Mouse (Mus musculus) gastrocnemius, postnatal 10 days (tissue): ENCODE data around the gene Als2. TPM values are rescaled to one million over a fixed set of nuclear protein-coding genes. Genes with fewer than 3 reads are reported as not detected.

Source experiments
- DNase-seq: peaks from one replicate; pipeline ENCODE4 v3.0.0; 2021; ENCODE audit warnings: mixed read lengths
- long read RNA-seq, 2 experiments: library from polyadenylated mRNA; stranded (forward); transcript quantifications; one replicate each; pipeline ENCODE4 v2.0.0; 2021
- total RNA-seq, 2 experiments: library from RNA; stranded (reverse); gene quantifications; 2 replicates each; pipeline ENCODE4 v1.2.3; 2021

Gene Als2
- total RNA-seq, result 10 to 100 TPM; 20.0 to 24.1 TPM
- long read RNA-seq, experiment 1, full-length matches to known transcripts, result 23 of 42 reads
- long read RNA-seq, experiment 1, partial matches to known transcripts, result 10 of 42 reads
- long read RNA-seq, experiment 1, other reads (novel, unspliced or antisense), result 9 of 42 reads
- long read RNA-seq, experiment 2, full-length matches to known transcripts, result 14 of 24 reads
- long read RNA-seq, experiment 2, partial matches to known transcripts, result 3 of 24 reads
- long read RNA-seq, experiment 2, other reads (novel, unspliced or antisense), result 7 of 24 reads

- DNase-seq, result peak; percentile 99
Measured at GRCm38 (mm10) chr1:59236856-59237441, at the start of gene Als2. TSS of gene Als2 (minus strand) at chr1:59237231.

GRCm38 (mm10) chr1:59286316-59286850, 49.4 kb upstream of the Als2 start:
- no peak for DNase-seq

DNA sequence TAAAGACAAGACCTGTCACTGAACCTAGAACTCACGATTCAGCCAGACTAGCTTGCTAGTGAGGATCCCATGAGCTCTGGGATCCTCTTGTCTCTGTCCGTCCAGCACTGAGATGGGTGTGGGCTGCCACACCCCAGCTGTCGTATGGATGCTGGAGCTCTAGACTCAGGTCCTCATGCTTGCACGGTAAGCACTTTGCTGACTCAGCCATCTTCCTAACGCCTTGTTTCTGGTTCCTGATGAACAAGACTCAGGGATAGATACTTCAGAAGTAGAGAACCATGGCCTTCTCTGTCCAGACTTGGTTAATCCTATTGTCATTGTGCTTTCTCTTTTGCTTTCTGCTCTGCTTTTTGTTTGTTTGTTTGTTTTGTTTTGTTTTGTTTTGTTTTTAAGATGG, 48.8 kb upstream of the Als2 start:
- DNase-seq, result no peak

DNA sequence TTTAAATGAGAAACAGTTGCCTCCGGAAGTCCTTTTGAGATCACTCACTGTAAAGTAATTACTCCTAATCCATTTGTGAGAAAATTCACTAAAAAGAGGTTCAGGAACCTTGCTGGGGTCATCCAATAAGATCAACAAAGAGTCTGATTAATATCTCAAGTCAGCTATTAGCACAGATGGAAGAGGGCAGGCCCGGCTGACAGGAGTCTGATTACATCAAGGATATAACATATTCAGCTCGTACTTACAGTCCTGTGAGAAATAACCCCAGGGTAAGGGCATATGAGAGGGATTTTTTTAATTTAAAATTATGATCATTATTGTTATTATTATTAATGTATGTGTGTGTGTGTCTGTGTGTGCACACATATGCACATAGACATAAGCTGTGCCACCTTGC, 35.2 kb upstream of the Als2 start:
- no peak for DNase-seq

DNA sequence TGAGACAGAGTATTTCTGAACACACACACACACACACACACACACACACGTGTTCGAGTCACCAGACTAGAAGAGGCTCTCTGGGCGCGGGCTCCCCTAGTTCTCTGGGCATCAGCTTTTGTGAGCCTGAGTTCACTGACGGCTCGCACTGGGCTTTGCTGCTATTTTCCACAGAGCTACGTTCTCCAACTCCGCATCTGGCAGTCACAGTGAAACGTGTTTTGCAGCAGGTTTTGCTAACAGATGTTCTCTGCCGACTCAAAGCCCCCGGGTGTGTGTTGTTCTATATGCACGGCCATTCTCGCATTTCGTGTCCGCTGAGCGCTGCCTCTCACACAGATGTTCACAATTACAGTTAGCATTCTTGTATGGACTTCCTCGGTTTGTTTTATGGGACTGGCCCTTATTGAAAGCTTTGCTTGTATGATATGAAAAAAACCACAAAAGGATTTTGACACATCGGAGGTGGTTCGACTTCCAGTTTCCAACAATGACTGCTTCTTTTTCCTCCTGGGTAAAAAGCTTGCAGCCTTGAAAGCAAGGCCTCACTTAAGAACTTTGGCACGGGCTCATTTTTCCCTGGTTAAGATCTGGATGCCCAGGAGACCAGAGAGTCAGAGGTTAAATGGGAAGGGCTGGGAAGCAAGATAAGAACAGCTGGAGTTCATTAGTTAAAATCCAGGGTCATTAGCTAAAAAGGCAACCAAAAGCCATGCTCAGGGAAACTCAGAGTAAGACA, 33.1 kb upstream of the Als2 start:
- peak; percentile 13 for DNase-seq

DNA sequence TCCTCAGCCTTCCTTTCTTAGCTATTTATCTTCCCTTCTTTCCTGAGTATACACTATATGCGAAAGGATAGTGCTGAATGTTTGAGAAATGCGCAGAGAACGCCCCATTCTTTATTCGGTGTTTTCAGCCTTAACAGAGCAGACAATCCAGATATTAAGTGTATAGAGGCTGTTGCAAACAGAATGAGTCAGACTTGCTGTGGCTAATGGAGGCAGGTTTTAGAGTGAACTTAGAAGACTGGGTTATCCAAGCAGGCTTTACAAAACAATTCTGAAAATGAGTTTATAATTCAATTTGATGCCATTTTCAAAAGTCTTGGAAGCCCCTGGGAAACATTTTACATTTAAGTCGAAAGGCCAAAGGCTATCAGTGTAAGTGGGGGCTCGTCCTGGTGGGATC, 32.4 kb upstream of the Als2 start:
- DNase-seq, result no peak

GRCm38 (mm10) chr1:59268931-59269330, 31.9 kb upstream of the Als2 start:
- no peak for DNase-seq

- no peak for DNase-seq
Measured at GRCm38 (mm10) chr1:59257736-59258135, 20.7 kb upstream of the Als2 start.

DNA sequence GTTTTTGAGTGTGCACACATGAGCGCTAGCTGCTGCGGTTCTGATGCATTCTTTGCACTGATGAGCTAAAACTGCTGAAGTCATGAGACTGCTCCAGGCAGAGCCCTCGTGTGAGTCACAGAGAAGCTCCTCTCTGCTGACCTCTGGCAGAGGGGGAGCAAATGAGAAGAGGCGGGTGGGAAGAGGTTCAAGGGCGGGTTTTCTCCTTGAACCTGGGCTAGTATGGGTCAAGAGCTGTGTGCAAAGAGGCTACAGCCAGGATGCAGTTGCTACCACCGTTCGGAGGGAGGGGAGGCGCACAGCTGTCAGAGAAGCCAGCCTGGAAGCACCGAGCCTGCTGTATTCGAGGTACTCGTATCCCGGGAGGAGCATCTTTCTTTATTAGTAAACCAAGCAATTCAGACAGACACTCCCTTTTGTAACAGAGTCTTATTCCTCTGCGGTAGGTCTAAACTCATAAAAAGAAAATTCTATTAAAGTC, 19.8 kb upstream of the Als2 start, which contains the start of gene Cdk15:
Gene Cdk15 (plus strand): TSS at position 156 of the 481 bp plus-strand sequence.
- DNase-seq, result no peak

- no peak for DNase-seq
Measured at GRCm38 (mm10) chr1:59253301-59253909, 16.4 kb upstream of the Als2 start.

DNA sequence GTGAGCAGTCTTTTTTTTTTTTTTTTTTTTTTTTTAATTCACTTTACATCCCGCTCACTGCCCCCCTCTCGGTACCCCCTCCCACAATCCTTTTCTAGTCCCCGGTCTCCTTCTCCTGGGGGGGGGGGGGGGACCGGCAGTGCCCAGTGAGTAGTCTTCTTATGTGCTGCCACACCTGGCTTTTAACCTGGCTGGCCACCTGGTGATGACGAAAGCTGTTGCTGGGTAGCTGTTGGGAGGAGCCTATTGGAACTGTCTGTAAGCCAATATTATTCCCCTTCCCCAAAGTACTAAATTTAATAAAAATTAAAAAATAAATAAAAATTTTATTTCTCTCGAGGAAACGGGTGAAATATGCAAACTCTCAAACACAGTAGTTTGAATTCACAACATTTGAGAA, 15.7 kb upstream of the Als2 start:
- no peak for DNase-seq

DNA sequence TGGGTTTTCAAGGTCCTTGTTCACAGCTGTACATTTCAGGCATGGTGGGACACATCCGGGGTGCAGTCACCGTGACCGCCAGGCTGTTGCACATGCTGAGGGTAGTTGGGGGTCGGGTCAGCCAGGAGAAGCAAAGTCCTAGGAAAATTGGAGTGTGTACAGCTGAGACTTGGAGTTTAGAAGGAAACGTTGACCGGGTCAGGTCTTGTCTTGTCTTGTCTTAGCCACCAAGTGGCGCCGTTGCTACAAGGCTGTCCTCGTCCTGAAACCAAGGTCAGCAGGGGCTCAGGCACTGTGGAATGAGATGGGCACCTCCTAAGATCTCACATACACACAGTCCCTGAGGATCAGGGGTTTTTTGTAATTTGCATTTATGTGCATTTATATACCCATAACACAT, 10.6 kb upstream of the Als2 start:
- DNase-seq, result peak; percentile 58

- DNase-seq, result no peak
Measured at GRCm38 (mm10) chr1:59243770-59244169, 6.7 kb upstream of the Als2 start.

DNA sequence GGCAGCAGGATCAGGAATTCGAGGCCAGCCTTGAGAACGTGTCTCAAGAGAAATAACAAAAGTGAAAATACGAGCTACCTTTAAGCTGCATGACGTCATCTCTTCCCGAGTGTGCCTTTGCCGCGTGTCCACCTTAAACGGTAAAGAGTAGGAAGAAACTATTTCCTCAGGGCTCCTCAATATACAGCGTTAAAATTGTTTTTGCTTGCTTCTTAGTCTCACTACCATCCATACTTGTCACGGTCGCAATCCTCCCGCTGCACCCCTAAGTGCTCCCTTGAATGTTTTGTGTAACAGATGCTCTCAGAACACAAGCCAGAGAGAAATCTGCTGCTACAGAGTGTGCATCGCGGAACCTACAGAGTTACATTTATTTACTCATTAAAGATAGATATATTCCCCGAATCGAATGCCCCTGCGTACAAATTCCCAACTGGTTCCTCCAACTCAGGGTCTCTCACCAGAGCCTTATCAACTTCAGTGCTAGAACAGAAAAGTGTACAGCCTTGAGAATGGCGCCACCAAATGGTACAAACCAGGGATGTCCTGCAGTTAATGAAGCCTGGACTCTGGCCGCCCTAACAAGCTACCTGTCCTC, 682 bp upstream of the Als2 start:
- peak; percentile 49 for DNase-seq

DNA sequence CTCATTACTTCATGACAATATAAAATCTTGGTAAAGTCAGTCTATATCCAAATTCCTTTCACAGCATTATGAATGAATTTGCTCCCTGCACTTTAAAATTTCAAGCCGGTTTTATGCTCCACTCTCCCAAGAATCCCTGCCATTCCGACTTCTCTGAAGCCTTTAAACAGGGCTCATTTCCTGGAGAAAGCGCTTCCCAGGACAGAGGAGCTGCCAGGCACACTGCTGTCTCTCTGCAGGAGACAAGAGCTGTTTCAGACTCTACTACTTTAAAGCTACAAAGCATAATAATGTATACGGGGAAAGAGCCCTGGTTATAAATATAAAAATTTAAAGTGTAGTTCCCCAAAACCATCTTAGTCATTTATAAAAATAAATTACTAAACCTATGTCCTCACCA, 7.8 kb downstream of the Als2 start:
- DNase-seq, result no peak

DNA sequence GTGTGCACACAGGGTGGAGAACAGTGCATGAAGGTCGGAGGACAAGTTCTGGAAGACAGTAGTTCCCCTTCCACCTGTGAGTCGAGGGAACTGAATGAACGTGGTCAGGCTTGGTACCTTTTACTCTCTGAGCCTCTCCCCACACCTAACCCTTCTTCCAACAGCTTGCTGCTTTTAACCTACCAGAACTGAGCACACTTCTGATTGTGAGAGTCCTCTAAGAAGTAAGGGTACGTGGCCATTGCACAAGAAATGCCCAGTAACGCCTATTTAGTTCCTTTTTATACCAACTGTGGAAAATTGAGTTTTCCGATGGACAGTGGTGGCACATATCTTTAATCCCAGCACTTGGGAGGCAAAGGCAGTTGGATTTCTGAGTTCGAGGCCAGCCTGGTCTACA, 8.5 kb downstream of the Als2 start:
- DNase-seq, result no peak

DNA sequence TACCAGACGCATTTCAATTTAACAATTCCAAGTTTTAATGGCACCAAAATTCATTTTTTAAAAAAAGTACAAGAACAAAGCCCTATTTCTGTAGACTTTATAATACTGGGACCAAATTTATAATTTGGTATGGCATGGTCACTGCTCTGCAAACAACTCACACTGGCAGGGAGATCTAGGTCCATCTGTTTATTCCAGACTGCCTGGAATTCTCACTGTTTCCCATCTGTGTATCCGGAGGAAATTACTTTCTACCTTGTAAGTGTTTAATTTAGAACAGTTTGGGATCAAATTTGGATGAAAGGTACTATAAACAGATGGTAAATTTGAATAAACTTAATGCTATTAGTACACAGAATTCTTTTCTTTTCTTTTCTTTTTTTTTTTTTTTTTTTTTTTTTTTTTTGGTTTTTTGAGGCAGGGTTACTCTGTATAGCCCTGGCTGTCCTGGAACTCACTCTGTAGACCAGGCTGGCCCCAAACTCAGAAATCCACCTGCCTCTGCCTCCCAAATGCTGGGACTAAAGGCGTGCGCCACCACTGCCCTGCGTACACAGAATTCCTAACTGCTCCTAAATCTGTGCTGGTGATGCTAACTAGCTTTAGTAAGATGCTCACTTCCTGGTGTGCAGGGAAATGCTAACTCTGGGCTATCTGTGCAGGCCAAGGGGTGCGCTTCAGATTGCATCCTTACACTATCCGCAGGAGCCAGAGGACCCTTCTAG, 14.8 kb downstream of the Als2 start:
- no peak for DNase-seq

GRCm38 (mm10) chr1:59221591-59221990, 15.4 kb downstream of the Als2 start:
- no peak for DNase-seq

GRCm38 (mm10) chr1:59220371-59220770, 16.7 kb downstream of the Als2 start:
- no peak for DNase-seq

DNA sequence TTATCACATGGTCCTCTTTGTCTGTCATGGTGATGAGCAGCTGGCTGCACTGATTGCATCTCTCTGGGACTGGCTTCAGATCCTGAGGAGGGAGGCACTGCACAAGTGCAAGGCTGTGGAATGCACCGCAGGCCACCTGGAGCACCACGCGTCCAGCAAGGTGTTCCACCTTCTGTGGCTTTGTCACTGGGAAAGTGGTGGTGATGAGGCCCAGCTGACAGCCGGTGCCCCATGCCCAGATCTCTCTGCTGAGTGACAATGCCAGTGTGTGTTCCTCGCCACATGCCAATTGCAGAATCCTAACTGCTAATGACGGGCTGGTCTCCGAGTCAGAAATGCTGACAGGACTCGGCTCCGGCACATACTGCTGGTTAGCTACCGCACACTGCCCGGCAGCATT, 21.6 kb downstream of the Als2 start:
- no peak for DNase-seq

- DNase-seq, result no peak
Measured at GRCm38 (mm10) chr1:59212951-59213350, 24.1 kb downstream of the Als2 start.
